Mouse (Mus musculus) olfactory bulb, adult 2 months (tissue): ENCODE measurements around the gene 2510002D24Rik.

Source experiments
- CTCF ChIP-seq: fragments of 200-500 bp; IDR thresholded peaks from 2 replicates; pipeline ENCODE4 v1.5.1; 2012; ENCODE audit warnings: low read depth, mild to moderate bottlenecking, low read length, moderate library complexity; ENCODE audit not compliant: insufficient read depth
- POLR2A ChIP-seq: fragments of 200-500 bp; IDR thresholded peaks from 2 replicates; pipeline ENCODE4 v1.6.1; 2012; ENCODE audit warnings: mild to moderate bottlenecking, low read depth, low read length, moderate library complexity; ENCODE audit not compliant: insufficient read depth

- TF ChIP-seq CTCF, result no peak
- TF ChIP-seq POLR2A, result no peak
Observed at GRCm38 (mm10) chr16:18786652-18787051, 49.7 kb upstream of the 2510002D24Rik start.
